Mouse (Mus musculus) c-Kit-positive CD71-positive TER-119-positive erythroid progenitor cells, embryonic 14.5 days (primary cell): Measurements from ENCODE around the gene 4833427G06Rik.

Source experiments
- DNase-seq: peaks from one replicate; pipeline ENCODE4 v3.0.0-alpha.2; 2013; ENCODE audit warnings: low spot score

The 4833427G06Rik gene

GRCm38 (mm10) chr9:51068202-51068601 is 33.7 kb downstream of the 4833427G06Rik start:
- DNase-seq, result no peak

GRCm38 (mm10) chr9:51060601-51061000 is 41.3 kb downstream of the 4833427G06Rik start, which contains the start of gene Btg4:
Btg4 (plus strand) TSS chr9:51060901.
- DNase-seq, result no peak

GRCm38 (mm10) chr9:51058951-51059521 is 42.8 kb downstream of the 4833427G06Rik start:
- DNase-seq, result no peak

GRCm38 (mm10) chr9:51056360-51057324 is 45.2 kb downstream of the 4833427G06Rik start:
- no peak for DNase-seq

DNA sequence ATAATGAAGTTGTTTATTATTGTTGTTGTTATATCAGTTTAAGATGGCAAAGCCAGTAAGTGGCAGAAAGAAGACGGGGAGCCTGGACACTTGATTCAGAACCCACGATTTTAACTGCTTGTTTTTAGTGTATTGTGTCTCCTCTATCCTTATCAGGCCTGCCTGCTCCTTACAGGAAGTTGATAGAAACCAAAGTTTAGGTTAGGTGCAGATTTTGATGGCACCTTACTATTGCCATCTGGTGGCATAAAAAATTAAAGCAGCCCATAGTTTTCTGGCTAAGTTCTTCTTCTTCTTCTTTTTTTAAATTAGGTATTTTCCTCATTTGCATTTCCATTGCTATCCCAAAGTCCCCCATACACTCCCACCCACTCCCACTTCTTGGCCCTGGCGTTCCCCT is 49.7 kb downstream of the 4833427G06Rik start:
- no peak for DNase-seq

DNA sequence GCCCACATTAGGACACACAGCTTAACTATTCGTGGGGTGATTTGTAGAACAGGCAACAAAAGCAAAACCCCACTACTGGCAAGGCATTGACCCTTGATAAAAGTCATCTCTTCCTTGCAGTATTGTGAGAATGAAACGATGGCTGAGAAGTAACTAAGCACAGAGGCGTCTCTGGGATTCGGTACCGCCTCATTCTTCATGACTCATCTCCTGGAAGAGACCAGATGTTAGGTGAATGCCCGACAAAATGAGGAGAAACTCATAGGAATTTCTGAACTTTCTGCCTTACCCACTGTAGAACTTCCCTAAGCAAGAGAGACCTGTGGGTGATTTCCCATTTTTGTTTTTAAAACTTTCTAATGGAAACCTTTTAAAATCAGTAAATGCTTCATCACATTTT is 59.7 kb downstream of the 4833427G06Rik start:
- DNase-seq, result no peak

- no peak for DNase-seq
Measured at GRCm38 (mm10) chr9:51041491-51041980, 60.3 kb downstream of the 4833427G06Rik start.

GRCm38 (mm10) chr9:51032785-51033529 is 68.9 kb downstream of the 4833427G06Rik start:
- no peak for DNase-seq

DNA sequence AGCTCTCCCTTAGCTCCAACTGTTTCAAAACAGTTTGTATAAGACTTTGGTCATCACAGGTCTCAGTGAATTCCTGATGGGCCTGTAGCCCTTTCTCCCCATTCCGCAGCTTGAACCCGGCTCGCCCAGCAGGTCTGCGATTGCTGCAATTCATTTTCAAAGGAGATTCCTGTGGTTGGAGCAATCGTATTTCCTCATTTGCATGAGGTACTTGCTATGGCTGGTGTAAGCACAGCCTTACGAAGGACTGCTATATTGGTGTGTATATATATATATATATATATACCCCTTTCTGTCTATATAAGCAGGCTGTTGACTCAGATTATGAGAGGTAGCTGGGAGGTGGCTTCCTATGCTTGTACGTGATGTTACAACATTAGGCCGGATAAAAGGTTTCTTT is 69.6 kb downstream of the 4833427G06Rik start:
- DNase-seq, result no peak

DNA sequence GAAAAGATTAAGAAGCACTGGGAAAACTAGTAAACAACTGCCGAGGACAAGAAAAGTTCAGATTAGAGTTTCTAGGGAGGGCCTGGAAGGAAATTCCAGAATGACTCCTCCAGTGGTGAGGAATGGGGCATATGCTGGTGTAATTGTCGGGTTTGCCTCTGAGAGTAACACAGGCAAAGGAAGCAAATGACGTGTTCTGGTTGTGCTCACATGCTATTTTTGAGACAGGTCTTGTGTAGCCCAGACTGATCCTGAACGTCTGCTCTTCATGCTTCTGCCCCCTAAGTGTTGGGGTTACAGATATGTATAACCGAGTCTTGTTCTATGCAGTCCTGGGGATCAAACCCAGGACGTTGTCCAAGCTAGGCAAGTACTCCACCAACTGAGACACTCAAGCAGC is 70.3 kb downstream of the 4833427G06Rik start:
- DNase-seq, result no peak
